Mouse (Mus musculus) c-Kit-negative CD71-positive TER-119-positive erythroid progenitor cells, embryonic 14.5 days (primary cell): Measurements from ENCODE around the gene Coil.

ENCODE experiments used
- DNase-seq: peaks from one replicate; pipeline ENCODE4 v3.0.0-alpha.2; 2013; ENCODE audit warnings: low read depth, low spot score

Gene Coil

GRCm38 (mm10) chr11:88970202-88970732, at the start of gene Coil:
Gene Coil (plus strand): TSS chr11:88970252.
- no peak for DNase-seq

- no peak for DNase-seq
Observed at GRCm38 (mm10) chr11:88926566-88926965, 43.5 kb upstream of the Coil start.

GRCm38 (mm10) chr11:88931692-88932530, 38.1 kb upstream of the Coil start:
- DNase-seq, result no peak

GRCm38 (mm10) chr11:88933030-88933429, 37.0 kb upstream of the Coil start:
- no peak for DNase-seq

GRCm38 (mm10) chr11:88934089-88935000, 35.7 kb upstream of the Coil start:
- no peak for DNase-seq

GRCm38 (mm10) chr11:88937886-88938285, 32.2 kb upstream of the Coil start:
- DNase-seq, result no peak

- DNase-seq, result no peak
Observed at GRCm38 (mm10) chr11:88938770-88939169, 31.3 kb upstream of the Coil start.

- no peak for DNase-seq
Observed at GRCm38 (mm10) chr11:88939634-88940033, 30.4 kb upstream of the Coil start.

- DNase-seq, result no peak
Observed at GRCm38 (mm10) chr11:88941489-88941888, 28.6 kb upstream of the Coil start.

GRCm38 (mm10) chr11:88945971-88946585, 24.0 kb upstream of the Coil start:
- no peak for DNase-seq

- no peak for DNase-seq
Observed at GRCm38 (mm10) chr11:88948896-88949295, 21.2 kb upstream of the Coil start.

- DNase-seq, result no peak
Observed at GRCm38 (mm10) chr11:88949802-88950639, 20.0 kb upstream of the Coil start.

GRCm38 (mm10) chr11:88950640-88951250, 19.3 kb upstream of the Coil start:
- no peak for DNase-seq

- no peak for DNase-seq
Observed at GRCm38 (mm10) chr11:88951576-88951975, 18.5 kb upstream of the Coil start.

- DNase-seq, result no peak
Observed at GRCm38 (mm10) chr11:88952117-88952516, 17.9 kb upstream of the Coil start.

GRCm38 (mm10) chr11:88953582-88953981, 16.5 kb upstream of the Coil start:
- DNase-seq, result no peak

- no peak for DNase-seq
Observed at GRCm38 (mm10) chr11:88954803-88955202, 15.2 kb upstream of the Coil start.

- DNase-seq, result peak; percentile 87
Observed at GRCm38 (mm10) chr11:88955217-88955969, 14.7 kb upstream of the Coil start, which contains the start of gene Scpep1. Gene Scpep1 (minus strand): TSS chr11:88955465.

GRCm38 (mm10) chr11:88958851-88959250, 11.2 kb upstream of the Coil start:
- no peak for DNase-seq
